Mouse (Mus musculus): Measurements from ENCODE around the gene Xlr5a. TPM values are rescaled to one million over a fixed set of nuclear protein-coding genes. Genes with fewer than 3 reads are reported as not detected.

Gene Xlr5a
- polyA plus RNA-seq, 1 experiment from 2014 or later = 0.40 TPM

GRCm38 (mm10) chrX:73064415-73064793 lies 228.4 kb downstream of the Xlr5a start, which contains the start of gene Pnma3:
Gene Pnma3, plus strand, starts transcription at chrX:73064787.
- Histone ChIP-seq H3K4me3 (ENCODE audit: low read length) (no peak within 1 kb of the TSS), H3K4me1 (ENCODE audit: control insufficient read depth, insufficient read depth, low read length) (no peaks in the 10 kb centered on the region), H3K4me2 (ENCODE audit: low read depth, low read length) (no peak within 1 kb of the TSS), H3K36me3 (ENCODE audit: control insufficient read depth, insufficient read depth, low read length) (no peaks in the 10 kb centered on the region), H3K27me3 (replicated peaks; ENCODE audit: control insufficient read depth, insufficient read depth, low read length) (no peaks in the 10 kb centered on the region), H3K27ac (ENCODE audit: low read length) (no peak within 1 kb of the TSS), H3K9me3 (ENCODE audit: control insufficient read depth, low read length) (no peaks in the 10 kb centered on the region), H3K9ac (ENCODE audit: low read depth, low read length) (peak within 1 kb of the TSS; percentile 37)
- no peak for ATAC-seq
- WGBS = 19% methylated on average over 7 of the region's 7 CpGs

GRCm38 (mm10) chrX:73063512-73064414 lies 229.0 kb downstream of the Xlr5a start:
- no peak overlapping the region for H3K4me2 ChIP-seq (ENCODE audit: low read depth, low read length)
- no peaks in the 10 kb centered on the region for H3K27me3 ChIP-seq (replicated peaks; ENCODE audit: control insufficient read depth, insufficient read depth, low read length)
- 38% methylated on average over 24 of the region's 24 CpGs for WGBS
- no peak for ATAC-seq
- no peak overlapping the region for H3K27ac ChIP-seq (ENCODE audit: low read length)
- H3K9me3 ChIP-seq (ENCODE audit: control insufficient read depth, low read length) = no peaks in the 10 kb centered on the region
- H3K4me3 ChIP-seq (ENCODE audit: low read length) = no peak overlapping the region
- H3K9ac ChIP-seq (ENCODE audit: low read depth, low read length) = peak overlapping the region; percentile 37
- H3K4me1 ChIP-seq (ENCODE audit: control insufficient read depth, insufficient read depth, low read length) = no peaks in the 10 kb centered on the region
- H3K36me3 ChIP-seq (ENCODE audit: control insufficient read depth, insufficient read depth, low read length) = no peaks in the 10 kb centered on the region

- no peaks in the 10 kb centered on the region for H3K36me3 ChIP-seq (ENCODE audit: control insufficient read depth, insufficient read depth, low read length)
- no peak overlapping the region for H3K4me2 ChIP-seq (ENCODE audit: low read depth, low read length)
- no peak overlapping the region for H3K4me3 ChIP-seq (ENCODE audit: low read length)
- H3K9ac ChIP-seq (ENCODE audit: low read depth, low read length) = no peak overlapping the region
- no peak for ATAC-seq
- WGBS = 42% methylated on average over 5 of the region's 5 CpGs
- H3K27me3 ChIP-seq (replicated peaks; ENCODE audit: control insufficient read depth, insufficient read depth, low read length) = no peaks in the 10 kb centered on the region
- H3K4me1 ChIP-seq (ENCODE audit: control insufficient read depth, insufficient read depth, low read length) = no peaks in the 10 kb centered on the region
- no peaks in the 10 kb centered on the region for H3K9me3 ChIP-seq (ENCODE audit: control insufficient read depth, low read length)
- no peak overlapping the region for H3K27ac ChIP-seq (ENCODE audit: low read length)
Observed at GRCm38 (mm10) chrX:73062323-73062722, 230.5 kb downstream of the Xlr5a start.

- Histone ChIP-seq H3K4me2 (ENCODE audit: low read depth, low read length) (no peak overlapping the region), H3K9me3 (ENCODE audit: control insufficient read depth, low read length) (no peaks in the 10 kb centered on the region), H3K27me3 (replicated peaks; ENCODE audit: control insufficient read depth, insufficient read depth, low read length) (no peaks in the 10 kb centered on the region), H3K9ac (ENCODE audit: low read depth, low read length) (no peak overlapping the region), H3K4me3 (ENCODE audit: low read length) (no peak overlapping the region), H3K27ac (ENCODE audit: low read length) (no peak overlapping the region), H3K4me1 (ENCODE audit: control insufficient read depth, insufficient read depth, low read length) (no peaks in the 10 kb centered on the region), H3K36me3 (ENCODE audit: control insufficient read depth, insufficient read depth, low read length) (no peaks in the 10 kb centered on the region)
- ATAC-seq = no peak
- 68% methylated on average over 1 of the region's 1 CpGs for WGBS
Observed at GRCm38 (mm10) chrX:73061528-73061927, 231.2 kb downstream of the Xlr5a start.

Other genes with a start within 250 kb of the Xlr5a start
- gene Pnma3, start 228.2 kb downstream of the Xlr5a start, polyA plus RNA-seq (2015; fragmentation: Nextera tagmentation; extraction: Ambion mirVana) = 0.06 and 0.11 TPM in 2 replicates
- gene Xlr4a, start 210.5 kb downstream of the Xlr5a start, polyA plus RNA-seq (2015; fragmentation: Nextera tagmentation; extraction: Ambion mirVana) = 3.0 and 4.3 TPM in 2 replicates
- 8.8 and 9.4 TPM in 2 replicates for gene Xlr3a, start 195.9 kb downstream of the Xlr5a start, polyA plus RNA-seq (2015; fragmentation: Nextera tagmentation; extraction: Ambion mirVana)
- gene Gm14685, start 175.9 kb downstream of the Xlr5a start, polyA plus RNA-seq (2015; fragmentation: Nextera tagmentation; extraction: Ambion mirVana) = 0.33 TPM in 1 of 2 replicates, not detected in the other
- 0.10 and 0.28 TPM in 2 replicates for gene Xlr5b, start 144.2 kb downstream of the Xlr5a start, polyA plus RNA-seq (2015; fragmentation: Nextera tagmentation; extraction: Ambion mirVana)
- 0.39 TPM in 1 of 2 replicates, not detected in the other for gene DXBay18, start 143.5 kb downstream of the Xlr5a start, polyA plus RNA-seq (2015; fragmentation: Nextera tagmentation; extraction: Ambion mirVana)
- not detected in 2 replicates for gene Spin2d, start 116.0 kb downstream of the Xlr5a start, polyA plus RNA-seq (2015; fragmentation: Nextera tagmentation; extraction: Ambion mirVana)
- gene Xlr3b, start 100.8 kb downstream of the Xlr5a start, polyA plus RNA-seq (2015; fragmentation: Nextera tagmentation; extraction: Ambion mirVana) = 7.6 and 7.9 TPM in 2 replicates
- gene Xlr4b, start 78.6 kb downstream of the Xlr5a start, polyA plus RNA-seq (2015; fragmentation: Nextera tagmentation; extraction: Ambion mirVana) = 1.8 and 1.9 TPM in 2 replicates
- 14.7 and 14.9 TPM in 2 replicates for gene F8a, start 64.7 kb downstream of the Xlr5a start, polyA plus RNA-seq (2015; fragmentation: Nextera tagmentation; extraction: Ambion mirVana)
- 1.2 and 1.6 TPM in 2 replicates for gene Xlr4c, start 49.8 kb downstream of the Xlr5a start, polyA plus RNA-seq (2015; fragmentation: Nextera tagmentation; extraction: Ambion mirVana)
- gene Xlr3c, start 27.6 kb downstream of the Xlr5a start, polyA plus RNA-seq (2015; fragmentation: Nextera tagmentation; extraction: Ambion mirVana) = not detected in 2 replicates
- 0.26 TPM in 1 of 2 replicates, not detected in the other for gene Xlr5c, start within 50 bp of the Xlr5a start, polyA plus RNA-seq (2015; fragmentation: Nextera tagmentation; extraction: Ambion mirVana)
- not detected in 2 replicates for gene Gm45015, start 43.9 kb upstream of the Xlr5a start, polyA plus RNA-seq (2015; fragmentation: Nextera tagmentation; extraction: Ambion mirVana)
- 7.4 and 8.1 TPM in 2 replicates for gene Zfp275, start 49.6 kb upstream of the Xlr5a start, polyA plus RNA-seq (2015; fragmentation: Nextera tagmentation; extraction: Ambion mirVana)
- not detected in 2 replicates for gene Gm18336, start 105.8 kb upstream of the Xlr5a start, polyA plus RNA-seq (2015; fragmentation: Nextera tagmentation; extraction: Ambion mirVana)
- gene Zfp92, start 118.1 kb upstream of the Xlr5a start, polyA plus RNA-seq (2015; fragmentation: Nextera tagmentation; extraction: Ambion mirVana) = 0.45 and 0.55 TPM in 2 replicates
- not detected in 2 replicates for gene Trex2, start 142.4 kb upstream of the Xlr5a start, polyA plus RNA-seq (2015; fragmentation: Nextera tagmentation; extraction: Ambion mirVana)
- gene Haus7, start 166.1 kb upstream of the Xlr5a start, polyA plus RNA-seq (2015; fragmentation: Nextera tagmentation; extraction: Ambion mirVana) = 47.5 and 60.3 TPM in 2 replicates
- 48.1 and 54.3 TPM in 2 replicates for gene Bgn, start 190.6 kb upstream of the Xlr5a start, polyA plus RNA-seq (2015; fragmentation: Nextera tagmentation; extraction: Ambion mirVana)
- gene Atp2b3, start 210.1 kb upstream of the Xlr5a start, polyA plus RNA-seq (2015; fragmentation: Nextera tagmentation; extraction: Ambion mirVana) = 0.18 and 0.32 TPM in 2 replicates